14 mouse cellular contexts compared by ENCODE assay signal in the genomic region with DNA sequence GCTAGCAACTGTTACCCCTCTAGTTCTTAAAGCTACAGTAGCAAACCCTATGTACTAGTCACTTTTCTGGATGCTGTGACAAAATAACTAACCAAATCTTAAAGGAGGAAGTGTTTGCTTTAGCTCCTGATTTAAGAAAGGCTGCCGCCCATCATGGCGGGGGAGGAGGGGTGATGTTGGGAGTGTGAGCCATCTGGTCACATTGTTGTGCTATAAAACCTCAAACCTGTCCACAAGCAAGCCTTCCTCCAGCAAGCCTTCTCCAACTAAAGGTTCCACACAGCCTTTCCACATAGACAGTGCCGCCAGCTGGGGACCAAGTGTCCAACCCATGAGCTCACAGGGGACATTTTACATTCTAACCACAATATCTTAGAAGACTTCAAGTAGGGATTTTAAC.
"Had no signal": no experiment of that assay in that cellular context is flagged by ENCODE, and none has a peak within 500 bp of the region (broad histone marks: within the 10 kb centered on the region; RNA-seq: fewer than 3 reads in every experiment).

No protein-coding gene starts in this region.

- H3K4me3 ChIP-seq: layer of hippocampus, adult 2 months; left cerebral cortex, adult 2 months; liver, embryonic 13.5 days had no signal

- H3K4me1 ChIP-seq: liver, embryonic 13.5 days had no signal

- H3K27ac ChIP-seq: layer of hippocampus, adult 2 months; left cerebral cortex, adult 2 months; liver, embryonic 13.5 days had no signal

- H3K27me3 ChIP-seq: liver, embryonic 13.5 days had no signal

- DNase-seq: kidney, adult 18-20 months; kidney, adult 9 months; kidney, postnatal 14 days; layer of hippocampus, adult 9-11 months; liver, embryonic 13.5 days; lung, adult 2 months; lung, postnatal 14 days; lung, postnatal 4 days; midbrain, embryonic 14.5 days; thymus, adult 18-20 months; thymus, postnatal 36 days had no signal

- H3K9me3 ChIP-seq: liver, embryonic 13.5 days had no signal

- H3K36me3 ChIP-seq: liver, embryonic 13.5 days had no signal

- ATAC-seq: intestine, embryonic 16.5 days had no signal
